Mouse (Mus musculus) brain, embryonic 14.5 days (tissue): ENCODE results near the gene Serpinb3b. TPM values are rescaled to one million over a fixed set of nuclear protein-coding genes. Genes with fewer than 3 reads are reported as not detected.
"Not testable (repeated sequence)": the region's sequence is repeated elsewhere in the genome, so short reads cannot be mapped to it uniquely, and the experiment has no call there.

ENCODE experiments used
- DNase-seq: peaks from one replicate; pipeline ENCODE4 v3.0.0-alpha.2; 2011; ENCODE audit warnings: low read depth
- CTCF ChIP-seq: fragments of 200-500 bp; IDR thresholded peaks from 2 replicates; pipeline ENCODE4 v1.5.1; 2012; ENCODE audit warnings: inconsistent platforms, mild to moderate bottlenecking, moderate library complexity, borderline replicate concordance; ENCODE audit not compliant: insufficient read depth, insufficient read length; ENCODE audit errors: extremely low read depth
- polyA plus RNA-seq: library from polyadenylated mRNA; depleted of rRNA; stranded (reverse); fragments of >200 nt; gene quantifications from 2 replicates; pipeline ENCODE4 v1.2.3, GENCODE M21; 2012; rRNA removed

Gene Serpinb3b
- 0.06 TPM in 1 of 2 replicates, not detected in the other for polyA plus RNA-seq

GRCm38 (mm10) chr1:107278261-107278660 is at the start of gene Serpinb3b, which contains the start of gene Serpinb3c:
TSS of gene Serpinb3b (minus strand) at chr1:107278361.
TSS of gene Serpinb3c (minus strand) at chr1:107278371.
- not testable (repeated sequence) for DNase-seq

- DNase-seq, result peak; percentile 6
- TF ChIP-seq CTCF, result peak; percentile 49; the same call in 1 of the 2 replicates
These were observed 35.0 kb downstream of the Serpinb3b start for GRCm38 (mm10) chr1:107243170-107243569.

GRCm38 (mm10) chr1:107217276-107217675 is 60.9 kb downstream of the Serpinb3b start:
- DNase-seq, result not testable (repeated sequence)

GRCm38 (mm10) chr1:107127453-107127852 is 150.7 kb downstream of the Serpinb3b start:
- not testable (repeated sequence) for DNase-seq

Other genes starting within 250 kb of the Serpinb3b start
- 0.39 TPM in 1 of 2 replicates, not detected in the other for gene Serpinb3a, start 226.1 kb downstream of the Serpinb3b start, polyA plus RNA-seq
- gene Serpinb3d, start 194.9 kb downstream of the Serpinb3b start, polyA plus RNA-seq, result not detected in 2 replicates
- gene Serpinb3c, start within 50 bp of the Serpinb3b start, polyA plus RNA-seq, result 0.19 and 0.33 TPM in 2 replicates
- gene Serpinb11, start 82.8 kb upstream of the Serpinb3b start, polyA plus RNA-seq, result not detected in 2 replicates
- gene Serpinb7, start 121.3 kb upstream of the Serpinb3b start, polyA plus RNA-seq, result 0.14 and 0.59 TPM in 2 replicates
- gene Serpinb2, start 233.1 kb upstream of the Serpinb3b start, polyA plus RNA-seq, result 0.16 and 0.40 TPM in 2 replicates